9 mouse cellular contexts compared by ENCODE assay signal in genomic region chr2:144215195-144215594, GRCm38 (mm10). TPM values are rescaled to one million over a fixed set of nuclear protein-coding genes. Genes with fewer than 3 reads are reported as not detected.
DNase-seq lines count a peak whose midpoint lies in the region; ATAC-seq and TF ChIP-seq lines count a peak whose summit lies in the region.
"Had no signal": no experiment of that assay in that cellular context is flagged by ENCODE, and none has a peak within 500 bp of the region (broad histone marks: within the 10 kb centered on the region; RNA-seq: fewer than 3 reads in every experiment).

No protein-coding gene starts in this region.

- DNase-seq in layer of hippocampus, adult 11-12 months (ENCODE audit: low spot score) = peak; percentile 42
- DNase-seq in layer of hippocampus, adult 9-10 months (ENCODE audit: low spot score) = no peak
- DNase-seq in embryo, embryonic 9.5 days (ENCODE audit: extremely low spot score) = peak; percentile 31
- peak; percentile 55 for DNase-seq in heart, adult 8-10 months (ENCODE audit: low spot score)
- DNase-seq in limb, embryonic 14.5 days (ENCODE audit: low spot score) = peak; percentile 56
- DNase-seq in natural killer cell, adult 2 months (ENCODE audit: low spot score in 2 of 2) = no peak
- DNase-seq in thymus, postnatal 0 days (ENCODE audit: low spot score) = no peak

- no peak overlapping the region for H3K9ac ChIP-seq in limb, embryonic 14.5 days (ENCODE audit: low read depth, low read length, severe bottlenecking)

- H3K4me1 ChIP-seq in limb, embryonic 14.5 days (ENCODE audit: control insufficient read depth, insufficient read depth, low read length) = peaks cover 7% of the 10 kb centered on the region

- ATAC-seq in limb, embryonic 14.5 days (ENCODE audit: low FRiP score, low read depth) = peak; percentile 30; the same call in 1 of the 2 replicates
- no peak for ATAC-seq in megakaryocyte, adult 5-6 weeks (ENCODE audit: poor library complexity, severe bottlenecking)

- no peak for TF ChIP-seq POLR2A in limb, embryonic 14.5 days (IDR thresholded peaks at IDR 0.05; ENCODE audit: borderline replicate concordance, extremely low read depth, insufficient read depth, insufficient read length)

- 23% methylated on average over 7 of the region's 7 CpGs for WGBS in limb, embryonic 14.5 days

- H3K27ac ChIP-seq in limb, embryonic 14.5 days (replicated peaks; ENCODE audit: low read depth, low read length) = peak overlapping the region; percentile 52; the same call in 1 of the 2 replicates

- no peaks in the 10 kb centered on the region for H3K27me3 ChIP-seq in limb, embryonic 14.5 days (ENCODE audit: control insufficient read depth, insufficient read depth, low read length)

- H3K36me3 ChIP-seq in limb, embryonic 14.5 days (ENCODE audit: control insufficient read depth, insufficient read depth, low read length) = no peaks in the 10 kb centered on the region

- no peaks in the 10 kb centered on the region for H3K9me3 ChIP-seq in limb, embryonic 14.5 days (ENCODE audit: control insufficient read depth, low read length)

- no peak overlapping the region for H3K4me3 ChIP-seq in limb, embryonic 14.5 days (replicated peaks; ENCODE audit: low read length)
- H3K4me3 ChIP-seq: erythroblast, embryonic 14.5 days had no signal

- H3K4me2 ChIP-seq in limb, embryonic 14.5 days (replicated peaks; ENCODE audit: low read depth, low read length, severe bottlenecking) = no peak overlapping the region

RNA-seq across cellular contexts. Expression of gene Mgme1, which starts 55.3 kb away (rescaled TPM):
- 10 to 100 TPM; 14.5 to 18.5 (median 17.3) TPM for total RNA-seq in heart, adult 8-10 months (2022)
- polyA plus RNA-seq in limb, embryonic 14.5 days (2012; rRNA removed) = 10.2 and 11.4 TPM in 2 replicates
- 15.2 and 17.2 TPM in 2 replicates for polyA plus RNA-seq in limb, embryonic 14.5 days (2014; fragmentation: Nextera tagmentation; extraction: Ambion mirVana)
- 15.7 and 17.0 TPM in 2 replicates for polyA plus RNA-seq in thymus, postnatal 0 days (2015; fragmentation: Nextera tagmentation; extraction: Ambion mirVana)
- 6.8 and 9.4 TPM in 2 replicates for total RNA-seq in megakaryocyte, adult 5-6 weeks (2015)
- total RNA-seq in megakaryocyte, adult 5-6 weeks (2017) = 12.8 and 13.2 TPM in 2 replicates

RNA-seq across cellular contexts. Expression of gene Snx5, which starts 55.5 kb away (rescaled TPM):
- 10 to 100 TPM; 56.1 to 62.3 (median 59.5) TPM for total RNA-seq in heart, adult 8-10 months (2022)
- polyA plus RNA-seq in limb, embryonic 14.5 days (2012; rRNA removed) = 133 and 153 TPM in 2 replicates
- polyA plus RNA-seq in limb, embryonic 14.5 days (2014; fragmentation: Nextera tagmentation; extraction: Ambion mirVana) = 129 and 130 TPM in 2 replicates
- polyA plus RNA-seq in thymus, postnatal 0 days (2015; fragmentation: Nextera tagmentation; extraction: Ambion mirVana) = 123 and 126 TPM in 2 replicates
- 145 and 164 TPM in 2 replicates for total RNA-seq in megakaryocyte, adult 5-6 weeks (2015)
- 178 and 195 TPM in 2 replicates for total RNA-seq in megakaryocyte, adult 5-6 weeks (2017)

Comparison
In these comparisons a context has a peak if more than half of its experiments do, and no peak if none do; other contexts are left out.
1. DNase-seq: peak in layer of hippocampus, adult 11-12 months (single experiment), embryo, embryonic 9.5 days (single experiment), heart, adult 8-10 months (single experiment) and limb, embryonic 14.5 days (single experiment); none in layer of hippocampus, adult 9-10 months (single experiment), natural killer cell, adult 2 months (0 of 2) and thymus, postnatal 0 days (single experiment).